Mouse (Mus musculus): ENCODE results near the gene Trim2. TPM values are rescaled to one million over a fixed set of nuclear protein-coding genes. Genes with fewer than 3 reads are reported as not detected.

Gene Trim2
- polyA plus RNA-seq, 1 experiment from 2014 or later, result 9.3 TPM

- ATAC-seq (ENCODE audit: insufficient number of reproducible peaks, insufficient read depth, low FRiP score, low read depth), result no peak
- Histone ChIP-seq H3K9me3 (ENCODE audit: control insufficient read depth, low read length) (no peaks in the 10 kb centered on the region), H3K27ac (replicated peaks in 1 of 2; ENCODE audit: control insufficient read depth in 1 of 2, insufficient read depth in 1 of 2, low read depth in 2 of 2, low read length in 2 of 2) (no peak overlapping the region), H3K9ac (ENCODE audit: low read length) (no peak overlapping the region), H3K4me1 (ENCODE audit: control insufficient read depth in 2 of 2, insufficient read depth in 2 of 2, low read length in 2 of 2) (peaks cover 2 to 10% of the 10 kb centered on the region in 2 experiments; a peak in 3 of 4 replicates), H3K4me3 (ENCODE audit: control insufficient read depth in 1 of 2, insufficient read depth in 1 of 2, low read depth in 1 of 2, low read length in 2 of 2) (no peak overlapping the region), H3K36me3 (ENCODE audit: control insufficient read depth, insufficient read depth, low read length) (no peaks in the 10 kb centered on the region), H3K4me2 (ENCODE audit: low read length) (no peak overlapping the region), H3K27me3 (ENCODE audit: control insufficient read depth, insufficient read depth, low read length) (0 out of 2 replicates have a peak, but pooled peaks cover 5% of the 10 kb centered on the region)
- WGBS, result 84% methylated on average over 6 of the region's 6 CpGs
These were observed 44.8 kb downstream of the Trim2 start for GRCm38 (mm10) chr3:84261863-84262262.

GRCm38 (mm10) chr3:84260837-84261236 lies 45.8 kb downstream of the Trim2 start:
- H3K4me2 ChIP-seq (ENCODE audit: low read length), result no peak overlapping the region
- H3K4me1 ChIP-seq (ENCODE audit: control insufficient read depth in 2 of 2, insufficient read depth in 2 of 2, low read length in 2 of 2), result peaks cover 2 to 10% of the 10 kb centered on the region in 2 experiments; a peak in 3 of 4 replicates
- H3K9ac ChIP-seq (ENCODE audit: low read length), result no peak overlapping the region
- H3K4me3 ChIP-seq (ENCODE audit: control insufficient read depth in 1 of 2, insufficient read depth in 1 of 2, low read depth in 1 of 2, low read length in 2 of 2), result no peak overlapping the region
- H3K27me3 ChIP-seq (ENCODE audit: control insufficient read depth, insufficient read depth, low read length), result 0 out of 2 replicates have a peak, but pooled peaks cover 5% of the 10 kb centered on the region
- H3K36me3 ChIP-seq (ENCODE audit: control insufficient read depth, insufficient read depth, low read length), result no peaks in the 10 kb centered on the region
- no peaks in the 10 kb centered on the region for H3K9me3 ChIP-seq (ENCODE audit: control insufficient read depth, low read length)
- no peak for ATAC-seq (ENCODE audit: insufficient number of reproducible peaks, insufficient read depth, low FRiP score, low read depth)
- no peak overlapping the region for H3K27ac ChIP-seq (replicated peaks in 1 of 2; ENCODE audit: control insufficient read depth in 1 of 2, insufficient read depth in 1 of 2, low read depth in 2 of 2, low read length in 2 of 2)
- 43% methylated on average over 7 of the region's 7 CpGs for WGBS

GRCm38 (mm10) chr3:84260024-84260535 lies 46.6 kb downstream of the Trim2 start:
- ATAC-seq (ENCODE audit: insufficient number of reproducible peaks, insufficient read depth, low FRiP score, low read depth), result no peak

GRCm38 (mm10) chr3:84259281-84260023 lies 47.2 kb downstream of the Trim2 start:
- Histone ChIP-seq H3K4me1 (ENCODE audit: control insufficient read depth in 2 of 2, insufficient read depth in 2 of 2, low read length in 2 of 2) (peaks cover 2 to 10% of the 10 kb centered on the region in 2 experiments; a peak in 3 of 4 replicates), H3K9me3 (ENCODE audit: control insufficient read depth, low read length) (no peaks in the 10 kb centered on the region), H3K36me3 (ENCODE audit: control insufficient read depth, insufficient read depth, low read length) (no peaks in the 10 kb centered on the region), H3K9ac (ENCODE audit: low read length) (peak overlapping the region; percentile 85), H3K4me3 (ENCODE audit: control insufficient read depth in 1 of 2, insufficient read depth in 1 of 2, low read depth in 1 of 2, low read length in 2 of 2) (peak overlapping the region; percentile 50 to 64), H3K27ac (replicated peaks in 1 of 2; ENCODE audit: control insufficient read depth in 1 of 2, insufficient read depth in 1 of 2, low read depth in 2 of 2, low read length in 2 of 2) (peak overlapping the region in 1 of 2 experiments; percentile 38; a peak in 1 of 4 replicates), H3K4me2 (ENCODE audit: low read length) (peak overlapping the region; percentile 99), H3K27me3 (ENCODE audit: control insufficient read depth, insufficient read depth, low read length) (0 out of 2 replicates have a peak, but pooled peaks cover 5% of the 10 kb centered on the region)
- under 1% methylated on average over 74 of the region's 74 CpGs for WGBS
- ATAC-seq (ENCODE audit: insufficient number of reproducible peaks, insufficient read depth, low FRiP score, low read depth), result peak; percentile 58

More at GRCm38 (mm10) chr3:84260024-84260535, 46.6 kb downstream of the Trim2 start:
- Histone ChIP-seq H3K4me1 (ENCODE audit: control insufficient read depth in 2 of 2, insufficient read depth in 2 of 2, low read length in 2 of 2) (peaks cover 2 to 10% of the 10 kb centered on the region in 2 experiments; a peak in 3 of 4 replicates), H3K4me2 (ENCODE audit: low read length) (peak overlapping the region; percentile 99), H3K9ac (ENCODE audit: low read length) (peak overlapping the region; percentile 85), H3K9me3 (ENCODE audit: control insufficient read depth, low read length) (no peaks in the 10 kb centered on the region), H3K27me3 (ENCODE audit: control insufficient read depth, insufficient read depth, low read length) (0 out of 2 replicates have a peak, but pooled peaks cover 5% of the 10 kb centered on the region), H3K4me3 (ENCODE audit: control insufficient read depth in 1 of 2, insufficient read depth in 1 of 2, low read depth in 1 of 2, low read length in 2 of 2) (peak overlapping the region; percentile 50 to 64), H3K36me3 (ENCODE audit: control insufficient read depth, insufficient read depth, low read length) (no peaks in the 10 kb centered on the region), H3K27ac (replicated peaks in 1 of 2; ENCODE audit: control insufficient read depth in 1 of 2, insufficient read depth in 1 of 2, low read depth in 2 of 2, low read length in 2 of 2) (no peak overlapping the region)
- WGBS, result 6% methylated on average over 8 of the region's 8 CpGs

- Histone ChIP-seq H3K27me3 (ENCODE audit: control insufficient read depth, insufficient read depth, low read length) (0 out of 2 replicates have a peak, but pooled peaks cover 5% of the 10 kb centered on the region), H3K4me1 (ENCODE audit: control insufficient read depth in 2 of 2, insufficient read depth in 2 of 2, low read length in 2 of 2) (peaks cover 2 to 10% of the 10 kb centered on the region in 2 experiments; a peak in 3 of 4 replicates), H3K4me3 (ENCODE audit: control insufficient read depth in 1 of 2, insufficient read depth in 1 of 2, low read depth in 1 of 2, low read length in 2 of 2) (peak overlapping the region; percentile 50 to 64), H3K4me2 (ENCODE audit: low read length) (peak overlapping the region; percentile 99), H3K9ac (ENCODE audit: low read length) (peak overlapping the region; percentile 85), H3K9me3 (ENCODE audit: control insufficient read depth, low read length) (no peaks in the 10 kb centered on the region), H3K36me3 (ENCODE audit: control insufficient read depth, insufficient read depth, low read length) (no peaks in the 10 kb centered on the region), H3K27ac (replicated peaks in 1 of 2; ENCODE audit: control insufficient read depth in 1 of 2, insufficient read depth in 1 of 2, low read depth in 2 of 2, low read length in 2 of 2) (no peak overlapping the region)
- no peak for ATAC-seq (ENCODE audit: insufficient number of reproducible peaks, insufficient read depth, low FRiP score, low read depth)
- 8% methylated on average over 13 of the region's 13 CpGs for WGBS
These were observed 48.1 kb downstream of the Trim2 start for GRCm38 (mm10) chr3:84258518-84259031.

- no peak for ATAC-seq (ENCODE audit: insufficient number of reproducible peaks, insufficient read depth, low FRiP score, low read depth)
- Histone ChIP-seq H3K36me3 (ENCODE audit: control insufficient read depth, insufficient read depth, low read length) (no peaks in the 10 kb centered on the region), H3K9ac (ENCODE audit: low read length) (no peak overlapping the region), H3K27me3 (ENCODE audit: control insufficient read depth, insufficient read depth, low read length) (0 out of 2 replicates have a peak, but pooled peaks cover 5% of the 10 kb centered on the region), H3K27ac (replicated peaks in 1 of 2; ENCODE audit: control insufficient read depth in 1 of 2, insufficient read depth in 1 of 2, low read depth in 2 of 2, low read length in 2 of 2) (no peak overlapping the region), H3K4me2 (ENCODE audit: low read length) (peak overlapping the region; percentile 99), H3K4me3 (ENCODE audit: control insufficient read depth in 1 of 2, insufficient read depth in 1 of 2, low read depth in 1 of 2, low read length in 2 of 2) (no peak overlapping the region), H3K9me3 (ENCODE audit: control insufficient read depth, low read length) (no peaks in the 10 kb centered on the region), H3K4me1 (ENCODE audit: control insufficient read depth in 2 of 2, insufficient read depth in 2 of 2, low read length in 2 of 2) (peaks cover 2 to 10% of the 10 kb centered on the region in 2 experiments; a peak in 3 of 4 replicates)
- 55% methylated on average over 10 of the region's 10 CpGs for WGBS
These were observed 48.6 kb downstream of the Trim2 start for GRCm38 (mm10) chr3:84257989-84258517.

- ATAC-seq (ENCODE audit: insufficient number of reproducible peaks, insufficient read depth, low FRiP score, low read depth), result no peak
- Histone ChIP-seq H3K4me3 (ENCODE audit: control insufficient read depth in 1 of 2, insufficient read depth in 1 of 2, low read depth in 1 of 2, low read length in 2 of 2) (no peak overlapping the region), H3K9me3 (ENCODE audit: control insufficient read depth, low read length) (no peaks in the 10 kb centered on the region), H3K27me3 (ENCODE audit: control insufficient read depth, insufficient read depth, low read length) (no peaks in the 10 kb centered on the region), H3K4me2 (ENCODE audit: low read length) (no peak overlapping the region), H3K27ac (replicated peaks in 1 of 2; ENCODE audit: control insufficient read depth in 1 of 2, insufficient read depth in 1 of 2, low read depth in 2 of 2, low read length in 2 of 2) (no peak overlapping the region), H3K36me3 (ENCODE audit: control insufficient read depth, insufficient read depth, low read length) (no peaks in the 10 kb centered on the region), H3K4me1 (ENCODE audit: control insufficient read depth in 2 of 2, insufficient read depth in 2 of 2, low read length in 2 of 2) (peaks cover 2 to 6% of the 10 kb centered on the region in 2 experiments; a peak in 3 of 4 replicates), H3K9ac (ENCODE audit: low read length) (no peak overlapping the region)
- WGBS, result 95% methylated on average over 2 of the region's 2 CpGs
These were observed 52.2 kb downstream of the Trim2 start for GRCm38 (mm10) chr3:84254520-84254878.
